Comparison of ENCODE assay signal across 8 mouse cellular contexts in the genomic region with DNA sequence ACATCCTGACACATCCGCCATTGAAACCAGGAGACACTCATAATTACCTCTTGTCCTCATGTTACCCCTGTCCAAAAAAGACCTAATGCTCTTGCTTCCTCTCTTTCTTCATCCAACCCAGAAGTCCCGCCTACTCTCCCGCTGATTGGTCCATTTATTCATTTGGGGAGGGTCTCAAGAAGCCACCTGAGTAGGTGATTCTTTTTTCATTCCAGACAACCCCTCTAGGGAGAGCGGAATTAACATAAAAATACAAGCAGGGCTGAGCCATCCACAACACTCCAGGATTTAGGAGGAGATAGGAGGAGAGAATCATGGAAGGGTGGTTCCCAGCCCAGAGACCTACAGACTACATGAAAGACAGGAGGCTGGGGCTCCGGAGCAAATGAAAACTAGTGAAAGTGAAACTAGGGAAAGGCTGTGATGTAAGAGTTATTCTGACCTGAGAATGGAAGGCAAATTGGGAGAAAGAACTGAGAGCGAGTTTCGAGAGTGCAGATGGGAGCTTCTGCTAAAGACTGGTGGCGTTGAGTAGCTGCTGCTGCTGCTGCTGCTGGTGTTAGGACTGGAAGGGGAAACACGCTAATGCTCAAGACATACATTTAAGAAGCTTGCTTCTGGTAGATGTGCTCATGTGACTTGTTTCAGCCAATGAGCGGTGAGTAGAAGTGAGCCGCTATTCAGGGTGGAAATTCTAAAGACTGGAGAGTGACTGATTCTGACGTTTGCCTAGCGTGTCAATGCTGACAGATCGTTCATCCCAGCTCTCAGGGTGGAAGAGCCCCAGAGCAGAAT. TPM values are rescaled to one million over a fixed set of nuclear protein-coding genes. Genes with fewer than 3 reads are reported as not detected.
DNase-seq lines count a peak whose midpoint lies in the region; ATAC-seq lines count a peak whose summit lies in the region.

No protein-coding gene starts in this region.

- no peaks in the 10 kb centered on the region for H3K9me3 ChIP-seq in hindbrain, embryonic 15.5 days
- no peaks in the 10 kb centered on the region for H3K9me3 ChIP-seq in hindbrain, embryonic 10.5 days
- no peaks in the 10 kb centered on the region for H3K9me3 ChIP-seq in heart, embryonic 13.5 days
- no peaks in the 10 kb centered on the region for H3K9me3 ChIP-seq in midbrain, embryonic 16.5 days (replicated peaks; ENCODE audit: control insufficient read depth, low read length, poor library complexity, severe bottlenecking)

- H3K36me3 ChIP-seq in hindbrain, embryonic 15.5 days = no peaks in the 10 kb centered on the region
- no peaks in the 10 kb centered on the region for H3K36me3 ChIP-seq in hindbrain, embryonic 10.5 days
- H3K36me3 ChIP-seq in heart, embryonic 13.5 days = no peaks in the 10 kb centered on the region
- H3K36me3 ChIP-seq in midbrain, embryonic 16.5 days (ENCODE audit: control insufficient read depth, insufficient read depth, low read length) = no peaks in the 10 kb centered on the region

- no peak overlapping the region for H3K9ac ChIP-seq in hindbrain, embryonic 15.5 days
- peak overlapping the region; percentile 48 for H3K9ac ChIP-seq in heart, embryonic 13.5 days
- no peak overlapping the region for H3K9ac ChIP-seq in midbrain, embryonic 16.5 days (ENCODE audit: low read depth, low read length)

- no peaks in the 10 kb centered on the region for H3K27me3 ChIP-seq in hindbrain, embryonic 15.5 days
- H3K27me3 ChIP-seq in hindbrain, embryonic 10.5 days (ENCODE audit: insufficient read depth, poor library complexity, severe bottlenecking) = peaks cover 4% of the 10 kb centered on the region; the same call in 1 of the 2 replicates
- 0 out of 2 replicates have a peak, but pooled peaks cover 4% of the 10 kb centered on the region for H3K27me3 ChIP-seq in heart, embryonic 13.5 days (replicated peaks)
- no peaks in the 10 kb centered on the region for H3K27me3 ChIP-seq in midbrain, embryonic 16.5 days (ENCODE audit: control insufficient read depth, insufficient read depth, low read depth, low read length)

- no peak for ATAC-seq in hindbrain, embryonic 15.5 days (ENCODE audit: low FRiP score, low read depth)
- no peak for ATAC-seq in heart, embryonic 13.5 days (ENCODE audit: extremely low read depth, insufficient number of reproducible peaks, low FRiP score, low TSS enrichment)
- ATAC-seq in megakaryocyte progenitor cell, adult 5-6 weeks (replicated peaks; ENCODE audit: poor library complexity) = peak; percentile 73
- ATAC-seq in midbrain, embryonic 16.5 days = no peak

- H3K4me1 ChIP-seq in hindbrain, embryonic 15.5 days (replicated peaks) = no peaks in the 10 kb centered on the region
- H3K4me1 ChIP-seq in hindbrain, embryonic 10.5 days (replicated peaks) = peaks cover 7% of the 10 kb centered on the region
- H3K4me1 ChIP-seq in heart, embryonic 13.5 days = peaks cover 4% of the 10 kb centered on the region; the same call in 1 of the 2 replicates
- H3K4me1 ChIP-seq in midbrain, embryonic 16.5 days (ENCODE audit: control insufficient read depth, insufficient read depth, low read length) = no peaks in the 10 kb centered on the region; the same call in 1 of the 2 replicates

- no peak overlapping the region for H3K4me3 ChIP-seq in hindbrain, embryonic 15.5 days
- no peak overlapping the region for H3K4me3 ChIP-seq in hindbrain, embryonic 10.5 days
- peak overlapping the region; percentile 43 for H3K4me3 ChIP-seq in heart, embryonic 13.5 days
- no peak overlapping the region for H3K4me3 ChIP-seq in midbrain, embryonic 16.5 days (ENCODE audit: low read depth, low read length)

- no peak for DNase-seq in hindbrain, embryonic 10.5 days (ENCODE audit: low spot score)
- DNase-seq in NIH3T3 (ENCODE audit: low read depth) = peak; percentile 71
- no peak for DNase-seq in cerebellum, adult 11 months
- no peak for DNase-seq in urinary bladder, postnatal 36 days (ENCODE audit: low spot score in 2 of 2)

- no peak overlapping the region for H3K27ac ChIP-seq in hindbrain, embryonic 15.5 days (replicated peaks)
- no peak overlapping the region for H3K27ac ChIP-seq in hindbrain, embryonic 10.5 days
- H3K27ac ChIP-seq in heart, embryonic 13.5 days (replicated peaks) = no peak overlapping the region
- H3K27ac ChIP-seq in midbrain, embryonic 16.5 days (ENCODE audit: low read length) = no peak overlapping the region

- peak overlapping the region; percentile 5; the same call in 1 of the 2 replicates for H3K4me2 ChIP-seq in hindbrain, embryonic 15.5 days
- H3K4me2 ChIP-seq in heart, embryonic 13.5 days = peak overlapping the region; percentile 59
- H3K4me2 ChIP-seq in midbrain, embryonic 16.5 days (ENCODE audit: low read length) = no peak overlapping the region

- 63% methylated on average over 14 of the region's 14 CpGs for WGBS in hindbrain, embryonic 15.5 days
- 60% methylated on average over 14 of the region's 14 CpGs for WGBS in hindbrain, embryonic 10.5 days
- WGBS in heart, embryonic 13.5 days = 33% methylated on average over 14 of the region's 14 CpGs
- WGBS in midbrain, embryonic 16.5 days = 62% methylated on average over 14 of the region's 14 CpGs

RNA-seq across cellular contexts. Expression of a gene that starts 55.0 kb away (rescaled TPM):
- polyA plus RNA-seq in hindbrain, embryonic 15.5 days (2015; fragmentation: Nextera tagmentation; extraction: Ambion mirVana) = 23.7 and 26.2 TPM in 2 replicates
- polyA plus RNA-seq in hindbrain, embryonic 10.5 days (2016; fragmentation: Nextera tagmentation; extraction: Ambion mirVana) = 60.8 and 71.4 TPM in 2 replicates
- 109 and 112 TPM in 2 replicates for polyA plus RNA-seq in heart, embryonic 13.5 days (2015; fragmentation: Nextera tagmentation; extraction: Ambion mirVana)
- 0.59 and 0.79 TPM in 2 replicates for total RNA-seq in megakaryocyte progenitor cell, adult 5-6 weeks (2015)
- total RNA-seq in megakaryocyte progenitor cell, adult 5-6 weeks (2017) = 0.37 and 1.6 TPM in 2 replicates
- polyA plus RNA-seq in midbrain, embryonic 16.5 days (2015; fragmentation: Nextera tagmentation; extraction: Ambion mirVana) = 17.7 and 17.8 TPM in 2 replicates
